Mouse (Mus musculus): ENCODE measurements around the gene Snap91.

DNA sequence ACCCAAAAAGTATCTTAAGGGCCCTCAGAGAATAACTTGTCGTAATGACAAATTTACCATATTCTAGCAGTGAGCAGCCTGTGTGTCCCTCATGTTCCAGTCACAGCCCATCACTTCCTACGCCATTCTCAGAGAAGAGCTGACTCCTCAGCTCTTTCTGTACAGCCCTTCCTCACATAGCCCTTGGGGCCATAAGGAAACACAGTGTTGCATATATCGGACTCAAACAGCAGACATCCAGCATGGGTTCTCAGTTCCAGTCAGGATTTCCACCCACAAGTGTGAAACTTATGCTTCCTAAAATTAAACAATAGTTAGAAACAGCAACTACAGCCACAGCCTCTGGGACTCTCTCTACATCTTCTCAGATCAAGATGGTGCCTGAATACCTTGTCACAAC is 27.6 kb downstream of the Snap91 start:
- TF ChIP-seq CTCF (IDR thresholded peaks at IDR 0.05; ENCODE audit: extremely low read depth, insufficient read depth, insufficient read length, insufficient replicate concordance): no peak
- no peak for TF ChIP-seq POLR2A (IDR thresholded peaks at IDR 0.05; ENCODE audit: low read depth, low read length)

Data from spleen, adult 2 months (tissue).